Mouse (Mus musculus) kidney, adult 2 months (tissue): Measurements from ENCODE around the gene Olfr561.

Experiments
- CTCF ChIP-seq: fragments of 200-500 bp; conservative IDR thresholded peaks from 2 replicates; pipeline ENCODE4 v1.5.1; 2011; ENCODE audit warnings: low read depth, mild to moderate bottlenecking, control low read depth, low read length, moderate library complexity, mixed read lengths; ENCODE audit not compliant: insufficient read depth, insufficient read length
- POLR2A ChIP-seq: fragments of 200-500 bp; IDR thresholded peaks from one replicate; pipeline ENCODE4 v1.6.1; 2011; ENCODE audit warnings: low read depth, low read length, control low read depth

- TF ChIP-seq POLR2A: no peak
- no peak for TF ChIP-seq CTCF
Measured at GRCm38 (mm10) chr7:102737705-102738104, 33.3 kb upstream of the Olfr561 start.
